Mouse (Mus musculus) ES-Bruce4 (cell line): ENCODE measurements around the gene L1cam. TPM values are rescaled to one million over a fixed set of nuclear protein-coding genes. Genes with fewer than 3 reads are reported as not detected.

Source experiments
- H3K27ac ChIP-seq: 2 replicates; pipeline ENCODE4 v1.5.1; 2012; ENCODE audit warnings: low read length, inconsistent platforms; ENCODE audit not compliant: insufficient read depth
- H3K27me3 ChIP-seq: 2 replicates; pipeline ENCODE4 v1.6.1; 2012; ENCODE audit warnings: mild to moderate bottlenecking, low read length, inconsistent platforms; ENCODE audit not compliant: control insufficient read depth, poor library complexity, insufficient read depth, severe bottlenecking
- H3K36me3 ChIP-seq: 2 replicates; pipeline ENCODE4 v1.6.1; 2012; ENCODE audit warnings: inconsistent platforms, mild to moderate bottlenecking, low read length, moderate library complexity; ENCODE audit not compliant: control insufficient read depth, poor library complexity, insufficient read depth, severe bottlenecking
- H3K4me1 ChIP-seq: one replicate; pipeline ENCODE4 v1.8.1; 2011; ENCODE audit warnings: low read length; ENCODE audit not compliant: control insufficient read depth, insufficient read depth
- H3K4me3 ChIP-seq: 2 replicates; pipeline ENCODE4 v1.5.1; 2011; ENCODE audit warnings: low read depth, mild to moderate bottlenecking, low read length
- H3K9ac ChIP-seq: 2 replicates; pipeline ENCODE4 v1.6.1; 2012; ENCODE audit warnings: low read depth, mild to moderate bottlenecking, inconsistent platforms; ENCODE audit not compliant: poor library complexity, severe bottlenecking
- H3K9me3 ChIP-seq: replicated peaks from 2 replicates; pipeline ENCODE4 v1.6.1; 2012; ENCODE audit warnings: mild to moderate bottlenecking, low read length, inconsistent platforms; ENCODE audit not compliant: control insufficient read depth, poor library complexity, insufficient read depth, severe bottlenecking
- CTCF ChIP-seq: IDR thresholded peaks from one replicate; pipeline ENCODE4 v1.8.1; 2011; ENCODE audit warnings: low read depth, low read length
- EP300 ChIP-seq: IDR thresholded peaks from 2 replicates; pipeline ENCODE4 v1.6.1; 2011; ENCODE audit warnings: low read depth, low read length; ENCODE audit not compliant: insufficient read depth
- POLR2A ChIP-seq: IDR thresholded peaks from one replicate; pipeline ENCODE4 v1.8.1; 2011; ENCODE audit warnings: low read length; ENCODE audit not compliant: insufficient read depth
- polyA plus RNA-seq: library from polyadenylated mRNA; stranded (reverse); fragments of >200 nt; gene quantifications from 2 replicates; pipeline ENCODE4 v1.2.4, GENCODE M21; 2011; ENCODE audit warnings: low read depth; ENCODE audit not compliant: missing spikeins, insufficient read depth, insufficient read length

L1cam gene
- polyA plus RNA-seq, 1 experiment: 3.4 TPM

DNA sequence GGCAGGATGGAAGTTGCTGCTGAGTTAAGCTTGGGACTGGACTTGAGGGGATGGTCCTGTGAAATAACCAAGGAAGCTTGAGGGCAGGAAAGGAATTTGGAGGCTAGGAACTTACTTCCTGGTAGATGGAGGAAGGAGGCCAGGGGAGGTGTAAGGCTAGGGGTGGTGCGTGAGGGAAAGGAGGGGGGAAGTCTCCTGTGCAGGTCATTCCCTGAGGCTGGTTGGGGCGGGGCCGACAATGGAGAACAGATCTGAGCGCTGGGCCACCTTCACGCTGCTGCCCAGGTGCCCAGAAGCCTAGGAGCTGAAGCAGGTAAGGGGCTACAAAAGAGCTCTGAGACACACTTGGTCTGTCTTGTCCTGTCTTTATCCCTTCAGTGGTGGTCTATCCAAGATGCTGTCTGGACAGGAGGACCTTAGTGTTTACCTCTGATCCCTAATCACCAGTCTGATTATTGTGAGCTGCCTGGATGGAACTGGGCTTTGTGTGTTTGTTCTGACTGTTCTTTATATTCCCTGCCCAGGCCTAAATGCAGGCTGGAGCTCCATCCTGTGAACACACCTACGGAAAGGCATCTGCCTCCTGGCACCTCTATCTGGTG, 4.3 kb downstream of the L1cam start, which contains the start of gene Avpr2:
TSS of gene Avpr2 (plus strand) at position 552 of the 602 bp plus-strand sequence.
- Histone ChIP-seq H3K4me1 (no peaks in the 10 kb centered on the region), H3K36me3 (no peaks in the 10 kb centered on the region), H3K27me3 (no peaks in the 10 kb centered on the region), H3K4me3 (no peak within 1 kb of the TSS), H3K27ac (no peak within 1 kb of the TSS), H3K9me3 (no peaks in the 10 kb centered on the region), H3K9ac (no peak within 1 kb of the TSS)
- TF ChIP-seq POLR2A (no peak), EP300 (no peak), CTCF (no peak)

DNA sequence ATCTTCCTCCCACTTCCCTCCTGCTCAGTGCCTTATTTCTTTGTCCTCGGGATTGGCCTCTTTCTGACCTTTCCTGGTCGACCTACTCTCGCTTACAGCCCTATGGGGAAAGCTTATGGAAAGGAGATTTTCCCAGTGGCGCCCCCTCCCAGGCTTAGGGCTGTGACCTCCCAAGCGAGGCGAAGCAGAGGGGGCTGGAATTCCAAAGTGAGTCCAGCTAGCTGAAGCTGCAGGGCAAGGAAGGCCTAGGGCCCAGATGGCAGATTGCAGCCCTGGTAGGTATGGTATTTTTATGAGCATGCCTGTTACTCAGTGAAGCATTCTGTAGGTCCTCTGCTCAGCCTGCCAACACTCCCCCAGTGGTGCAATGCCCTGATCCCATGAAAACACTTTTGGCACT, 14.4 kb downstream of the L1cam start:
- peak overlapping the region; percentile 97; the same call in 1 of the 2 replicates for H3K4me3 ChIP-seq

DNA sequence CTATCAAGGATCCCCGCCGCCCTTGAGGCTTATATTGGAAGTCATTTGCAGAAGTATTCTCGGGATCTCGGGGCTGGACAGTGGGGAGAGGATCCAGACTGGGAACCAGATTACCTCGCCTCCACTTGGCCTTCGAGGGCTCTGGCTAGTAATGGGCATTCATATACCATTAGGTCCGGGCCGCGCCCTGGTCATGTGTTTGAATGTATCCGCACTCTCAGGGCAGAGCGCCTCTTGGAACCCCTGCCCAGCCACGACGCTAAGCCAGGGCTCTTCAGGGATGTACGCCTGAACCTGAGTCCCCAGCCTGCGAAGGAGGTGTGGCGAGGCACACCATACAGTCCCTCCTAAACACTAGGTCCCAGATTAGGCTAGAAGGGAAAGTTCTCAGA, 14.9 kb downstream of the L1cam start:
- H3K9ac ChIP-seq: peak overlapping the region; percentile 21
- H3K27ac ChIP-seq: no peak overlapping the region
- H3K4me3 ChIP-seq: peak overlapping the region; percentile 97
- TF ChIP-seq CTCF (no peak), POLR2A (no peak), EP300 (no peak)
- H3K4me1 ChIP-seq: no peaks in the 10 kb centered on the region
- no peaks in the 10 kb centered on the region for H3K27me3 ChIP-seq
- no peaks in the 10 kb centered on the region for H3K36me3 ChIP-seq
- no peaks in the 10 kb centered on the region for H3K9me3 ChIP-seq

More for the DNA sequence above, 14.4 kb downstream of the L1cam start:
- Histone ChIP-seq H3K27me3 (no peaks in the 10 kb centered on the region), H3K36me3 (no peaks in the 10 kb centered on the region), H3K27ac (no peak overlapping the region), H3K9me3 (no peaks in the 10 kb centered on the region), H3K9ac (no peak overlapping the region), H3K4me1 (no peaks in the 10 kb centered on the region)
- no peak for TF ChIP-seq POLR2A
- TF ChIP-seq CTCF: no peak
- no peak for TF ChIP-seq EP300

DNA sequence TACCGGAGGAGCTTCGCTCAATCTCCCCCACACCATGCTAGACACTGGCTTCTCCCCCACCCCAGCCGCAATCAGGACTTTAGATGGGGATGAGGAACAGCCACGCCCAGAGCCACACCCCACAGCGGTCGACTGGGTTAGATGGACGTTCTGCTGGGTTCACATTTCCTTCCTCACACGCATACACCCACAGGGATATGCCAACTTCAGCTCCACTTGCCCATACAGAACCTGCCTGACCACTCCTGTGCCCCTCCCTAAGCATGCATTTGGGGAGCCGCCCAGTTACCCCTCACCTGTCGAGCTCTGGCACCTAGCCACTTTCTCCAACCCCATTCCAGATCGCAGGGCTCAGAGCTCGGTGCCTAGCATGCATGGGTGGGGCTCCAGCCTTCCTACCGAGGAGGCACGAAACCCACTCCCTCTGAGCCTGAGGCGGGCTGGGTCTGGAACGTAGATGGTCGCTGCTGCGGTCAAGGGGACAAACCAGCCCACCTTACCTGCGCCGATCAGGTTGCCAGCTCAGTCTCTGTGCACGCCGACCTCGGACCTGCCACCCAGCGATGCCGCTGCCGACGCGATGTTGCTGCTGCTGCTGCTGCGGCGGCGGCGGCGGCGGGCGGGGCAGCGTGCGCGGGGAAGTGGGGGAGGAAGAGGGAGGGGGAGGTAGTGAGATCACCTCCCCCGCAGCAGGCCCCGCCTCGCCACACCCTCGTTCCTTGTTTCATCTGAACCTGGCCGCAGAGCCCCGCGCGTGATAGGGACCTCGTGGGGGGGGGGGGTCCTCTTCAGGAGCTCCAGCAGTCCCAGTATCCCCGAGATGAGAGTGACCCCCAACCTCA, 15.5 kb downstream of the L1cam start:
- peak overlapping the region; percentile 97 for H3K4me3 ChIP-seq
- no peaks in the 10 kb centered on the region for H3K27me3 ChIP-seq
- no peaks in the 10 kb centered on the region for H3K4me1 ChIP-seq
- no peak for TF ChIP-seq EP300
- no peak for TF ChIP-seq POLR2A
- TF ChIP-seq CTCF: no peak
- peak overlapping the region; percentile 21 for H3K9ac ChIP-seq
- no peaks in the 10 kb centered on the region for H3K9me3 ChIP-seq
- H3K36me3 ChIP-seq: no peaks in the 10 kb centered on the region
- H3K27ac ChIP-seq: no peak overlapping the region

DNA sequence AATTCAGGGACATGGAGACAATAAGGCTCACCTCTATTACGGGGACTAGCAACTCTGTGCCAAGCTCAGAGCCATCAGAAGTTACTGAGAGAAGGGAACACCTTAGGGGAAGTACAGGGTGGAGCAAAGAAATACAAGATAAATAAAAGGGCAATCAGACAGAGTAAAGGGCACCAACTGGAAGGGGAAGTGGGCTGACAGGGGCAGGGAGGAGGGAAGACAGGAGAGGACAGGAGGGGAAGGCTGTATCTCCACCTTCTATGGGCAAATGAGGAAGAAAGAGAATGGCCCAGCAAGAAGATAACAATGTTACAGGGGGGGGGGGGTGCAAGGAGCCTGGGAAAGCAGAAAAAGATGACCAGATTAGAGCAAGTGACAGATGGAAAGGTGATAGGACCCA, 18.9 kb downstream of the L1cam start:
- Histone ChIP-seq H3K9me3 (no peaks in the 10 kb centered on the region), H3K27ac (no peak overlapping the region), H3K36me3 (no peaks in the 10 kb centered on the region), H3K4me1 (no peaks in the 10 kb centered on the region), H3K4me3 (no peak overlapping the region), H3K9ac (no peak overlapping the region), H3K27me3 (no peaks in the 10 kb centered on the region)
- no peak for TF ChIP-seq CTCF
- TF ChIP-seq EP300: no peak
- TF ChIP-seq POLR2A: no peak

DNA sequence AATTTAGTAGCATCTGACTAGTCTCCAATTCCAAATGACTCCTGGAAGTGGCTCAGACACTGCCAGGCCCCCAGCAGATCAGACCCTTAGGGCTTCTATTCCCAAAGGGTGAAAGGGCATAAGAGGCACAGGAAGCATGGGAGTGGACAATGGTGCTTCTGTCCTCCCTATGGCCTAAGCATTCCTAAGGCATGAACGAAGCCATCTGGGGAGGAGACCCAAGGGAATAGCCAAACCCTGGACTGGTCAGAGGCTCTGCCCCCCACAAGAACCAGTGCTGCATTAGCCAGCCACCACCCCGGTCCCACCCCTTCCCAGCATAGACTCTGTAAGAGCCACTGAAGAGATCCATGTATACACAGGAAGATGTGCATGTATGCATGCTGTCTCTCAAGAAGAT, 20.0 kb downstream of the L1cam start:
- Histone ChIP-seq H3K36me3 (no peaks in the 10 kb centered on the region), H3K4me1 (no peaks in the 10 kb centered on the region), H3K27ac (no peak overlapping the region), H3K9ac (no peak overlapping the region), H3K9me3 (no peaks in the 10 kb centered on the region), H3K4me3 (no peak overlapping the region), H3K27me3 (no peaks in the 10 kb centered on the region)
- TF ChIP-seq POLR2A (no peak), EP300 (no peak), CTCF (no peak)
